Mouse (Mus musculus) urinary bladder, adult 18-20 months (tissue): ENCODE data around the gene Heatr3.
"Not testable (repeated sequence)": the region's sequence is repeated elsewhere in the genome, so short reads cannot be mapped to it uniquely, and the experiment has no call there.

Source experiments
- DNase-seq, 2 experiments: peaks; one replicate each; pipeline ENCODE4 v3.0.0; 2022; ENCODE audit warnings: low spot score in 2 of 2, mixed read lengths in 2 of 2

The Heatr3 gene

GRCm38 (mm10) chr8:88185716-88186115, 48.1 kb downstream of the Heatr3 start:
- DNase-seq, result no peak

- DNase-seq, result no peak
These were observed 59.7 kb downstream of the Heatr3 start for GRCm38 (mm10) chr8:88197328-88197727.

- peak; percentile 9 to 17 for DNase-seq
These were observed 60.9 kb downstream of the Heatr3 start for GRCm38 (mm10) chr8:88198551-88198944.

- peak; percentile 89 to 93 for DNase-seq
These were observed 61.4 kb downstream of the Heatr3 start, which contains the start of gene Tent4b for GRCm38 (mm10) chr8:88198945-88199571. Gene Tent4b, plus strand, starts transcription at chr8:88199213.

GRCm38 (mm10) chr8:88199700-88200601, 62.3 kb downstream of the Heatr3 start:
- DNase-seq, result peak; percentile 16 to 64

GRCm38 (mm10) chr8:88200724-88201495, 63.3 kb downstream of the Heatr3 start:
- DNase-seq, result no peak

- no peak for DNase-seq
These were observed 64.0 kb downstream of the Heatr3 start for GRCm38 (mm10) chr8:88201641-88202040.

GRCm38 (mm10) chr8:88206016-88206415, 68.4 kb downstream of the Heatr3 start:
- no peak for DNase-seq

- DNase-seq, result no peak
These were observed 69.6 kb downstream of the Heatr3 start for GRCm38 (mm10) chr8:88207121-88207821.

- not testable (repeated sequence) for DNase-seq
These were observed 72.5 kb downstream of the Heatr3 start for GRCm38 (mm10) chr8:88209930-88210827.

- DNase-seq, result no peak
These were observed 83.7 kb downstream of the Heatr3 start for GRCm38 (mm10) chr8:88221353-88221752.
